Mouse (Mus musculus) right cerebral cortex, postnatal 10 days (tissue): Measurements from ENCODE around the gene Hsd17b13.
"Not testable (repeated sequence)": the region's sequence is repeated elsewhere in the genome, so short reads cannot be mapped to it uniquely, and the experiment has no call there.

Experiments used
- DNase-seq, 2 experiments: peaks; one replicate each; pipeline ENCODE4 v3.0.0; 2021; ENCODE audit warnings: low spot score in 2 of 2

Hsd17b13 gene

DNA sequence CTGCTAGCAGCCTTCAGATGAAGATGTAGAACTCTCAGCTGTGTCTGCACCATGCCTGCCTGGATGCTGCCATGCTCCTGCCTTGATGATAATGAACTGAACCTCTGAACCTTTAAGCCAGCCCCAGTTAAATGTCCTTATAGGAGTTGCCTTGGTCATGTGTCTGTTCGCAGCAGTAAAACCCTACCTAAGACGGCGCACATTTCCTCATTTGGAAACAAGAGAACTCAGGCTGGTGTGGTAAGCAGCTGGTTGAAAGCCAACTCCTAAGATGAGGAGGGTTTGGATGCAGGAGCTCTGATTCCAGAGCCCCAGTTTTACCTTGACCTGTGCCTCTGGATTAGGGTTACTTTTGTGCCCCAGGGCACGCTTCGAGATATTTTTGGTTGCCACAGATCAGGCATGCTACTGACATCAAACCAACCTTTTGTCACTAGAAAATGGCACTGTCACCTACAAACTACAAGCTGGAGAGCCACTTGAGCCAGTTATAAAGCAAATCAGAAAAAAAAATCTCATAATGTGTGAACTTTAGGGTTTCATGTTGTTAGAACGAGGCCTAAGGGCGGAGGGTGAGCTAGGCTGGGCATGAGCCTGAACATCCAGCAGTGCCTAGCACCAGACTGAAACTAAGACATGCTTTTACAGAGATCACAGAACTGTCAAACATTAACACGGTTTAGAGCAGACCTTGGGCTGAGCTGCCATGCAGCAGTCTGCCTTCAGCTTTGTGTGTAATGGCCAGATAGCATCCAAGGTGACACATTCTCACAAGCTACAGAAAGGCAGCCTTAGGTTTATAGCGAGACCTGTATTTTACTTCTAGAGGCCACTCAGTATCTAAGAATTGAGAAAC is 3.7 kb upstream of the Hsd17b13 start:
- no peak for DNase-seq

DNA sequence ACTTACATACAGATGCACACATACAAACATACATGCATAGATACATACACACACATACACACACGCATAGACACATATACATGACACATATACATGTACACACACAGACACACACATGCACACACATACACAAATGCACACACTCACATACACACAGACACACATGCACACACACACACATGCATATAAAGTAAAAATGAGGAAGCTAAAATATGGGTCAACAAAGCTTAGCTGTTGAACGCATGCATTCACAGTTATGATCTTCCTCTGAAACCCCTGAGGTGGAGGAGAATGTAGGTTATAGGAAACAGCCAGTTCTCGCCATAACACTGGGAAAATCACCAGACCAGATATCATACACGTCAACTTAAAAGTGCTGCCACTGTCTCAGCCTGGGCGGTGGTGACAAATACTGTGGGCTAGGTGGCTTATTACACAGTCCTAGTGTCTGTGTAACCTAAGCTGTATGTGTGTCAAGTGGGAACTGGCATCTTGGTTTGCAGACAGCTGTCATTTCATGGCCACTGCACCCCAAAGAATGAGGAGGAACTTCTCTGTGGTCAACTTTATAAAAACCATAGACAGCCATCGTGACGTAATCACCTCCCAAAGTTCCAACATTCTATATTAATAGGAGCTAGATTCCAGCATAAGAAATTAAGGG is 829 bp upstream of the Hsd17b13 start:
- no peak for DNase-seq

DNA sequence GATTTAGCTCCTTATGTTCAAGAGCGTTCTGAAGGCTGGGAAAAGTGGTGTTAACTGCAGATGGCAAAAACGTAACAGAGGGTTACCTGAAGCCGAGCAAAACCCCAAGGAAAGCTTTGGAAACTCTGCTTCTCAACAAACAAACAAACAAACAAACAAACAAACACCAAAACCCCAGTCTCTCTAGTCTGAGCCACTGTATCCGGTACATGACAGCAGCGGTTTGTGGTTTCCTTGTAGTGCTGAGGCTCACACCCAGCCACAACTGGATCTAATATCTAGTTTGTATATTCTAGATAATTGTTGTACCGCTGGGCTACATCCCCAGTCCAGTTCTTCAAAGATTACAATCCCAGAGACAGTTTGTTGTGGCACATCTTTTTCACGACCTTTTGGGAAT is 1.5 kb downstream of the Hsd17b13 start:
- no peak for DNase-seq

DNA sequence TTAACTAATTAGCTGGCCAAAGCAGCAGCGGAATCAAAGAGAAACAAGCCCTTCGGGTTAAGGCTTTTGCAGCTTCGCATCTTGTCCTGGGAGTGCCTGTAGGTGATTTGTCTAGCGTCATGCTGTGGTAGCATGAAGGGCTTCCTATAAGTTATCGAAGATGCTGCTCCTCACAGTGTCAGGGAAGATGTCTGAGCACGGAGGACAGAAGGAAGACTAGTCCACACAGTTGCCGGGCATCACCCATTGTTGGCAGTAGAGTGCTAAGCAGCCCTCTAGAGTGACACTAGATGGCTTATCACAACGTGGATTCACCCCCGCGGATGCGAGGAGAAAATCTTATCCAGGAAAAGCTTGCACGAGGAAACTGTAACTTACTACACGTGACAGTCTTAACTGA is 4.4 kb downstream of the Hsd17b13 start:
- no peak for DNase-seq

DNA sequence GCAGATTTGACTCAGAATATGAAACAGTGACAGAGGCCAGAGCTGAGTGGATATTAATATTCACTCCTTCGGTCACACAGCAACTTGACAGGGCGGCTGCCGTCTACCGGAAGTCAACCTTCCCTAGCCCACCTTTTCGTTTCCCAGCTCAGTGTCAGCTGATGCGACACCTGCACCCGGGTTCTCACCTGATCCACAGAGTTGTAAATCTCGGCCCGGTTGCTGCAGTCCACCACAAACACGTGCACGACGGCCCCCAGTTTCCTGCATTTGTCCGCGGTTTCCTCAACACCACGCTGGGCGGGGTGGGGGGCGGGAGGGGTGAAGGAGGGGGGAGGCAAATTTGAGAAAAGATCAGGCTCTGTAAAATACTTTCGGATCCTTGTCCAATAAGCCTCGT is 4.8 kb downstream of the Hsd17b13 start:
- no peak for DNase-seq

DNA sequence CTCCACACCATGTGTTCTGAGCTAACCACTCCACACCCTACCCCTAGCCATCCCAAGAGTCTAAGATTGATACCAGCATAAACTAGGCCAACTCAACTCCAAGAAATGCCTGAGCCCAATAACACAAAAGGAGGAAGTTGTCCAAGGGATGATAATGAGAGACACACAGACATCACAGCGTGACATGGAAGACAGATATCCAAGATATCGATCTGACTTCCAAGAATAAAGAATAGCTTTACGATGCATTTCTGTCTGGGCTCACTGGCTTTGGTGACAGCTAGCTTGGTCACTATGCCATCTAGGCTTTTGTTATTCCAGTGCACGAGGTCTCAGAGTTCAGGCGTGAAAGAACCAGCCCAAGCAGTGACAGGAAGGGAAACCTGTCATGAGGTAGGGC is 6.2 kb downstream of the Hsd17b13 start:
- no peak for DNase-seq

DNA sequence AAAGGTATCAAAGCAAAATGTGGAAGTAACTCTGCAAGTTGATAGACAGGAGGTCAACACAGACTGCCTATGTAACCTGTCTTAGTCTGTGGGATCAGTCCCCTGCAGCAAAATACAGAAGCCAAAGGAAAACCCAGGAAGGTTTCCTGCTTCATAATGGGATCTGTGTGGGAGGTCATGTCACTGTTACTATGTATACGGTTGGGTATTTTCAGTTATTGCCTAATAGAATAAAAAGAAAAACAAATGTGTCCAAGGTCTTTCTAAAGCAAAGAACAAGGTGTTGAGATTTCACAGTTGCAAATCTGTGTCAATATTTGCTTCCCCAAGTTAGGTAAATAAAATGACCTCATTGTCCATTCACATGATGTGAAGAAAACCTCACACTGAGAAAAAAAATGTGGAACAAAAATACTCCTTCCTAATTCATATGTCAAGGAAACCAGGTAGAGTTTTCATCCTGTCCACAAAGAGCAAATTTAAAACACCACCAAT is 14.2 kb downstream of the Hsd17b13 start:
- DNase-seq = no peak

DNA sequence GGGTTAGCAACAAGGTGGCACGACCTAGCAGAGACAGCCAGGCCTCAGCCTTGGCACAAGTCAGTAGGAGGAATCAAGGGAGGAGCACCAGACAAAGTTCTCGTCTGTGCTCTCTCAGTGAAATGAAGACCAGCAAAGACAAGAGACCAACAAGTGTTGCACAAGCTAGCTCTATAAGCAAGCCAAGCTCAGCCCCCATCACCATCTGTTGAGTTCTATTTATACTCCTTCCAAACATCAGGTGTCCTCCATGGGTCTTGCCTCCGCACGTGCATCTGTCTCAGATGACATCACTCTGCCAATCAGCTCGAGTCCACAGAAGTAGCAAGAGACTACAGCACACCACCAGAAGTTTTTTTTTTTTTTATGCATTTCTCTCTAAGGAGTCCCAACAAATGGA is 22.6 kb downstream of the Hsd17b13 start:
- DNase-seq = peak in 1 of 2 experiments; percentile 38

DNA sequence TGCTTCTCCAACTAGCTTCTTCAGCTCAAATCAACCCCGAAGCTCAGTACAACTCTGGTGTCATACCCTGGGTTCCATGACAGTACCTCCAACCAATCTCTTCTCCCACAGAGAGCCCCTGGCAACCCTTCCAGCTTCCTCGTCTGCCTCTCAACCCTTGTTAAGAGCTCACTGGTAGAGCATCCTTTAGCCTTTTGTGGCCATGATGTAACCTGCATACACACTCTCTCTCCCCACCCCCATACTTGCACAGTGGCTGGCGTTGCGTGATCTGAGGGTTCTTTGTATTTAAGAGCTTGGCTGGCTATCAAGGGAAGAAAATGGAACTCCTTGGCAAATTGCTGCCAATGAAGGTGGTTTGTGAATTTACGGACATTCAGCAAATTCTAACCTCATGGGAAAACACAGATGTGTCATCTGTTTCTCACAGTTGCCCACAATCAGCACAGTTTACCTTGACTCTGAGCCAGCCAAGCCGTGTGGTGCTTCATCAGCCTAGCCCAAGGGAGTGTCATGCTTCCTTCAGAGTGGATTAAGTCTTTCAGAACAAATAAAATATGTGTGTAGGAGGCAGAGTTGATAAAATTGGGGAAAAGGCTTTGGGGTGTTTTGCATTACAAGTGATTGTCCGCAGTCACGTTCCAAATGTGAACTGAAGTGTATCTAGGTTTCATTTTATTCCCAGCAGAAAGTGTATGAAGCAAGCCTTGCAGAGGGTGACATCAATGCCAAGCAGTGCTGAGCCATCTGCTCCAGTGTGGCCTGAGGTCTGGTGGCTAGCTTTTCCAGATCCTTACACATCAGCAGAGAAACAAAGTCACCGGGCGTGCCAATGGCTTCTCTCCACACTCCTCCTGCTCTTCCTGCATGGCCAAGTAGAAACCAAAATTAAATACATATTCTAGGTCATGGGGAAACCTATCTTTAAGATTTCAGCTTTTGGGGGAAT is 23.8 kb downstream of the Hsd17b13 start:
- no peak for DNase-seq

DNA sequence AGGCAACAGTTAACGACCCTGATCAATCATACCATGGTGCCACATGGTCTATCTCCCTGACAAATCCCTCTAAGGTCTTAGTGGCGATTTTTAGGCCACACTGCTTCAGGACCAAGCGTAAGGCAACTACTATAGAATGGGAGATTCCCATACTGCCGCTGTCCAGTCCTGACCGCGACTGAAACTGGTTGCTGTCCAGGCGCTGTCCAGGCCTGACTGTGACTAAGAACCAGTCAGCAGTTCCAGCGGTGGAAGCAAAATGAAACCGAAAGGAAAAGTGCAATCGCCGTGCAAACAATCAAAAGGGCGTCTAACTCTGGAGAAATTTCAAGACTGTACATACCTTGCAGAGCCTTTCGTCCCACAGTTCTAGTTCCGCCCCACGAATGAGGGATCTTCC is 27.1 kb downstream of the Hsd17b13 start:
- not testable (repeated sequence) for DNase-seq

DNA sequence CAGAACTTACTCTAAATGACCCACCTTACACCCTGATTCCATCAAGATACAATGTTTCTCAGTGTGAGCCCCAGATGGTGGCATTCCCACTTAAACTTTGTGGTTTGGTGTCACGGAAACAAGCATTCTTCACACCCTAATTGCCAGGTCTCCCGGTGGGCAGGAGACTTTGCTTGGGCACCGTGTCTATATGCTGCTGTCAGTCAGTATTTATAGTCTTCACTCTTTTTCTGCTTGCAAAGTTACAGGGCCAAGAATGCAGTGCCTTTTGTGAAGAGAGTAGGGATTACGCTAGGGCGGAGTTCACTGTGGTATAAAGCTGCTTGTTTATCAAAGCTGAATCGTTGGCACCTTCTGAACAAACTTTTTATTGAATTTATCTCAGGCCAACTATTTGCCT is 34.0 kb downstream of the Hsd17b13 start:
- DNase-seq = no peak

DNA sequence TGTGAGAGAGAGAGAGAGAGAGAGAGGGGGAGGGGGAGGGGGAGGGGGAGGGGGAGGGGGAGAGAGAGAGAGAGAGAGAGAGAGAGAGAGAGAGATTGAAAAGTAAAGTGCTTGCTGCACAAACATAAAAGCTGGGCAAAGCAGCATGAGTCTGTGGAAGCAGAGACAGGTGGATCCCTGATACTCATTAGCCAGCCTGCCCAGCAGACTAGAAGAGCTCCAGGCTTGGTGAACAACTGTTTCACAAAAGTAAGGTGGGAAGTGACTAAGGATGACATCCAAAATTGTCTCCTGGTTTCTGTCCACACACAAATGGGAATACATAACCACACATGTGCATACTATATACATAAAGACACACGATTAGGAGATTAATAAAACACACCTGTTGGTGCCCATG is 37.4 kb downstream of the Hsd17b13 start:
- no peak for DNase-seq

DNA sequence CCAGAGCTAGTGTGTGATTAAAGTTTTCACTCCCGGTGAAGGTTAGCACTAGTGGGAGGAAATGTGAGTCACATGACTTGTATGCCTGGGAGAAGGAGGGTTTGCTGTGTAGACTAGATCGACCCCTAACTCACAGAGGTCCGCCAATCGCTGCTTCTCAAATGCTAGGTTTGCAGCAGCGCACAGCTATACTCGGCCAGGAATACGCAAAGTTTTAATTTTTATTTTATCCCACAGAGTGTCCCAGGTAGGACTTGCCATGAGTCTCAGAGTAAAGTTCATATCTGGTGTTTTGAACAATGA is 37.9 kb downstream of the Hsd17b13 start:
- no peak for DNase-seq

DNA sequence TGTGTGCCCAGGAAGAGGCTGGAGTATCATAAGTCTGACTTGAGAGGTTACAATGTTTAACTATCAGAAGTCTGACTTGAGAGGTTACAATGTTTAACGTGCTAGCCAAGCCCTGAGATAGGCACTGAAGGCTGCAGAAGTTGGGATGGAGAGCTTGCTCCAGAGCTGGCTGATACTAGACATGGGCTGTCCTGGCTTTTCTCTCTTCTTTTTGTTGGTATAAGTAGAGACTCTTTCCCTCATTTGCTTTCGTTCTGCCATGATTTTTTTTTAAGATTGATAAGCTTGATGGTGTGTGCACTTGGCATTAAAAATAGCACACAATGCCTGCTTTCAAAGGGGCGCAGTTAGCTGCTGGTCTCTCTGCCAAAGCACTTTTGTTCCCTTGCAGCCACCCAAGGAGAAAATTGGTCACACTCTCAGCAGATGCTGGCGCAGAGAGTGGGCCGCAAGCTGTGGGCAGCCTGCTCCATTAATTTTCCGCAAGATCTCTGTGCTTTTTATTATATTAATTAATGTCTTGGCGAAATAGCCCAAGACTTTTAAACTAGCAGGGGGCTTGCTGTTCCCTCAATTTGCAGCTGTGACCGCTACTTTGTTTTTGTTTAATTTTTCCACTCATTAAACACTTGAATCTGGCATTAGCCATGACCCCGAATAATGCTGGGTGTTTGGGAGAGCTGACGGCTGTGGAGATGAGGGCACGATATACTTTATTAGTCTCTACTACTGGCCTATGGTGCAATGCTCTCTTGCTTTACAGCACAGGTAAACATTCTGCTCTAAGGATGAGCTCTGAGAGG is 38.5 kb downstream of the Hsd17b13 start:
- DNase-seq = peak; percentile 44

DNA sequence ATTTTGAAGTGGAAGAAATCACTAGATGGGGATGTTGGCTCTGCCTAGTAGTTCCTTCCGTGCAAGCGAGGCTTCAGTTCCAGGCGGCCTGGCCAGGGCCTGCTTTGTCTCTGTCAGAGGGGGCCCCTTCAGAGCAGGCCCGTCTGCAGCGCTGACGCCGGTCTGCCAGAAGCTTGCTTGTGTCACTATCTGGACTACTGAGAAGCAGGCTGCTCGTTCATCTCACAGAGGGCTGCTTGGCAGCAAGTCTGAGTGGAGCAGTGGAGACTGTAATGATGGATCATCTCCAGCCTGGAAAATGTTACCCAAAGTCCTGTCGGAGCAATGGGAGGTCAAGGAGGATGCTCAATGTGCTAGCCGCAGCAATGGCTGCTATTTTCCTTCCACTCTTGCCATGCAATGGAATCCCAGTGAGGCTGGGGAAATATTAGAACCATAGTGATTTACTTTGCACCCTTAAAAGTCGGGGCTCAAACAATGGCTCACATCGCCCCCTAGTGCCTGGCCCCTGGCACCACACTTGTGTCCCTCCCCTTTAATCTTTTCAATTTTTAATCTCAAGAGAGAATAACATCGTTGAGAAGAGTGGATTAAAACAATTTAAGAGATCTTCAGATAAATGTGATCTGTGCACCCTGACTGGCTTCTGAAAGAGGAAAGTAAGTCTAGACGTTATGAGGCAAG is 40.2 kb downstream of the Hsd17b13 start:
- no peak for DNase-seq

DNA sequence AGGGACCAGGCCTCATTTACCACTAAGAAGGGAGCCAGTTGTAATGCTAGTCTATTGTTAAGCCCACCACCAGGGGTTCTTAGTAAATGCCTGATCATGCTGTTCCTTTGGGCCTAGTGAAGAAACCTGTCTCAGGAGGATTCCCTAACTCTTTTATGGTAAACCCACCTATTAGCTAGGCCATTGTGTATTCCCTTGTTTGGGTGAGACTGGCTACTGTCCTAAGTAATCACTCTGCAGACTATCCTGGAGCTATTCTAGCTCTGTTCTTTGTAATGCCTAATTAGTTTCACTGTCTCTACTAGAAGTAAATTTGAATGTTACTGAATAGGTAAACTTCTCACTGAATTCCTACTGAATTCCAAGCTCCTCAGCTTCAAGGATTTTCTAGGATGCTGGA is 45.3 kb downstream of the Hsd17b13 start:
- not testable (repeated sequence) for DNase-seq

DNA sequence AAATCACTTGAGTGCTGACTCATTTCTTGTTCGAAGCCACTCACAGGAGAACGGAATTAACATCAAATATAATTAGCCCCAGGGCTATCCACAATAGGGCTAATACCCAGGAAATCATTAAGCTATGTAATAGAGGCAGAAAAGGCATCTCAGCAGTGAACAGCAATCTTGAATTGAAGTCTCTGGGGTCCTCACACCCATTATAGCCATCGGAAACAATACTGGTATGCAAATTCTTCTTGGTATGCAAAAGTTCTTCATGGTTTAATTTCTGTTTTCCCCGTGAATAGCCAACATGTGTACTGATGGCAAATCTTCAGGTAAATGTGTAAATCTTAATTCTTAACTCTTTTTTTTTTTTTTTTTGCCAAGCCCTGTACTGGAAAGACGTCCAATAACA is 46.7 kb downstream of the Hsd17b13 start:
- no peak for DNase-seq

DNA sequence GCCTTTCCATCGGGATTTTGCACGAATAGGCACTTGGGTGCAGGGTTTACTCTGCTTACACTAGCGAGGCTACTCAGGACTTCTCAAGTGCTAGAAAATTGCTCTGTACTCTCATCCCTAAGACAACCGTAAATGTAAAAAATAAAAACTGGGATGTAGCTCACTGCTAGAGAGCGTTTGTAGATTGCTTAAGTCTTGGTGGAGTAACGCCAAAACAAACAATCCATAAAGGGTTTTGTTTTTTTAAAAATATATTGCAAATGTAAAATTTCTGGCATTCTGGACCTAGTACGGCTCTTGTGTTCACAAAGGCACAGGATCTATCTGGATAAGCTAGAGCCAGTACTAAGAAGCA is 49.0 kb downstream of the Hsd17b13 start:
- DNase-seq = no peak

DNA sequence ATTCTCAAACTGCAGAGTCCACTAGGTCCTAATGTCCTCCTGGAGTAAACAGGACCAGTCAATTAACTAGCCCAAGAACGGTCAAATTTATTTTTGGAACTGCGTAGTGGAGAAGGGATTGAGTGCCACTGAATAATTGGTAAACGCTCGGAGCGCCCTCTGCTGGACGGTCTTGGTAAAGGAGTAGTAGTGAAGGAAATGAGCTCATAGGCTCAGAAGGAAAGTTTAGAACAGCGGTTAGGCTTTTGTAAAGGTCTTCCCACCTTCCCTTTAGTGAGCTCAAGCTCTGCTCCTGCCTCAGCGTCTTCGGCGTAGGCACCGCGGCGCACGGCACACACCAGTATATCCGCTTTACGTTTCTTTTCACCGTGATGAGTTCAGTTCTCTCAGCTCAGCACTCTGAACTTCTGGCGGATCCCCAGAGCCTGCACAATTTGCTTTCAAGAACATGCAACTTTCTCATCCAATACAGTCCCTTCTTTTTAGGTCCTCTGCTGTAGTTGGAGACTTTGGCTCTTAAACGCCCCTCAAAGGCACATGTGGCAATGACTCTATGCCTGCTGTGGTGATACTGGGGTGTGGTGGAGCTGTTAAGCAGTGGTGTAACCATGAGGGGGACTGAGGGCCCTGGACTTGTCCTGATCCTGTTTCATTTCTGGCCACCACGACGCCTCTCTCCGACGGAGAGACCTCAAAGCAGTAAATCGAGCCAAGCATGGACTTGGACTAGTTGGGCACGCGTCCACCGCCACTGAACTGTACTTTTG is 49.6 kb downstream of the Hsd17b13 start:
- DNase-seq = peak; percentile 90 to 95

DNA sequence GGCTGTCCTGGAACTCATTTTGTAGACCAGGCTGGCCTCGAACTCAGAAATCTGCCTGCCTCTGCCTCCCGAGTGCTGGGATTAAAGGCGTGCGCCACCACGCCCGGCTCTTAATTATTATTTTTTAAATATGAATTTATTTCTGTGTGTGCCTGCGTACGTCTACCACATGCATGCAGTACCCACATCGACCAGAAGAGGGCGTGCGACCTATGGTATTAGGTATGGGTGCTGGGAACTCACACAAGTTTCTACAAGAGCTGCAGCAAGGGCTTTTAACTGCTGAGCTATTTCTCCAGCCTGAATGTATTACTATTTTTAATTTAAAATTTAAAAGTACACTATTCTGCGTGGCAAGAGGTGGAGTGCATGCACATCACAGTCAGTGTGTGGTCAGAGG is 50.8 kb downstream of the Hsd17b13 start:
- no peak for DNase-seq
